Mouse (Mus musculus): ENCODE results near the gene Emilin3.
A peak's percentile ranks its signal among the peaks of the same experiment; 100 is the strongest.

Emilin3 gene

GRCm38 (mm10) chr2:160872890-160873382, 39.2 kb downstream of the Emilin3 start, which contains the start of gene Zhx3:
Gene Zhx3, minus strand, starts transcription at chr2:160872998.
- DNase-seq (ENCODE audit: low spot score in 2 of 2): peak; percentile 85 to 91

GRCm38 (mm10) chr2:160872395-160872794, 39.7 kb downstream of the Emilin3 start:
- peak; percentile 52 to 74 for DNase-seq (ENCODE audit: low spot score in 2 of 2)

GRCm38 (mm10) chr2:160871310-160871709, 40.8 kb downstream of the Emilin3 start:
- DNase-seq (ENCODE audit: low spot score in 2 of 2): no peak

GRCm38 (mm10) chr2:160869446-160869845, 42.7 kb downstream of the Emilin3 start:
- DNase-seq (ENCODE audit: low spot score in 2 of 2): no peak

- no peak for DNase-seq (ENCODE audit: low spot score in 2 of 2)
Measured at GRCm38 (mm10) chr2:160865266-160865665, 46.9 kb downstream of the Emilin3 start.

GRCm38 (mm10) chr2:160864112-160864511, 48.0 kb downstream of the Emilin3 start:
- DNase-seq (ENCODE audit: low spot score in 2 of 2): no peak

GRCm38 (mm10) chr2:160860363-160860762, 51.8 kb downstream of the Emilin3 start:
- no peak for DNase-seq (ENCODE audit: low spot score in 2 of 2)
